ENCODE assay signal across 9 mouse cellular contexts in the genomic region with DNA sequence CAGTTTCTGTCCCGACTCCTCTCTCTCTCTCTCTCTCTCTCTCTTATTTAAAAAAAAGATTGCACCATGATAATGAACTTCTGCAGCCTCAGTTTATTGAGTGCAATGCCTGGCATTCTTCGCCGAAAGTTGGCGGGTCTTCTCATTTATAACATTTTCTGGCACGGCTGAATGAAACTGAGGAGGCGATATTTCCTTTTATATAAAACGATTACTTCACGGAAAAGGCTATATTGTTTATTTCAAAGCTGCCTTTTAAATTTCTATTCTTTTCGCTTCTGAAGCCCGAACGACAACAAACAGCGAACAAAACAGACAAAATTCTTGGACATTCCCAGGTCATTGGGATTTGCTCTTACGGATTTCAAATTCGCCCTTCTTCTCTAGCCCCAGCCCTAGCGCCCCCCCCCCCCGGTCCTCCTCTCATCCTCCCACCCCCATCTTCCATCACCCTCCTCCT. TPM values are rescaled to one million over a fixed set of nuclear protein-coding genes. Genes with fewer than 3 reads are reported as not detected.
DNase-seq lines count a peak whose midpoint lies in the region; ATAC-seq and TF ChIP-seq lines count a peak whose summit lies in the region.
"Had no signal": no experiment of that assay in that cellular context is flagged by ENCODE, and none has a peak within 500 bp of the region (broad histone marks: within the 10 kb centered on the region; RNA-seq: fewer than 3 reads in every experiment).

No protein-coding gene starts in this region.

- H3K27me3 ChIP-seq in forebrain, embryonic 10.5 days (ENCODE audit: poor library complexity, severe bottlenecking) = peaks cover 67% of the 10 kb centered on the region
- H3K27me3 ChIP-seq in intestine, postnatal 0 days (replicated peaks; ENCODE audit: control insufficient read depth, insufficient read depth, low read length) = peaks cover 41% of the 10 kb centered on the region
- H3K27me3 ChIP-seq in neural tube, embryonic 12.5 days (replicated peaks) = peaks cover 28% of the 10 kb centered on the region

- no peak for TF ChIP-seq POLR2A in lung, adult 2 months (IDR thresholded peaks at IDR 0.05; ENCODE audit: borderline replicate concordance, extremely low read depth, low read depth, low read length)

- 2% methylated on average over 16 of the region's 16 CpGs for WGBS in lung, adult 2 months
- under 1% methylated on average over 16 of the region's 16 CpGs for WGBS in forebrain, embryonic 10.5 days
- under 1% methylated on average over 15 of the region's 16 CpGs for WGBS in intestine, postnatal 0 days
- WGBS in neural tube, embryonic 12.5 days = under 1% methylated on average over 16 of the region's 16 CpGs

- no peak for DNase-seq in lung, adult 2 months
- no peak for DNase-seq in lung, postnatal 36 days
- no peak for DNase-seq in forebrain, embryonic 10.5 days (ENCODE audit: extremely low spot score, low spot score)
- no peak for DNase-seq in cerebellum, postnatal 36 days
- DNase-seq in kidney, postnatal 10 days = no peak
- DNase-seq: right cerebral cortex, adult 18-20 months had no signal

- peaks cover 4% of the 10 kb centered on the region for H3K4me1 ChIP-seq in lung, adult 2 months (ENCODE audit: control insufficient read depth, insufficient read depth, low read length)
- H3K4me1 ChIP-seq in forebrain, embryonic 10.5 days = peaks cover 48% of the 10 kb centered on the region
- H3K4me1 ChIP-seq in intestine, postnatal 0 days (replicated peaks; ENCODE audit: control insufficient read depth, insufficient read depth, low read length) = no peaks in the 10 kb centered on the region
- H3K4me1 ChIP-seq in neural tube, embryonic 12.5 days = peaks cover 35% of the 10 kb centered on the region

- no peak for ATAC-seq in intestine, postnatal 0 days
- no peak for ATAC-seq in neural tube, embryonic 12.5 days (ENCODE audit: low FRiP score, low read depth)
- no peak for ATAC-seq in monocyte, adult 5-6 weeks (replicated peaks; ENCODE audit: insufficient number of reproducible peaks, low FRiP score, low TSS enrichment, poor library complexity, severe bottlenecking)

- H3K9ac ChIP-seq in intestine, postnatal 0 days (ENCODE audit: low read depth, low read length) = no peak overlapping the region
- peak overlapping the region; percentile 62; the same call in 1 of the 2 replicates for H3K9ac ChIP-seq in neural tube, embryonic 12.5 days

- peak overlapping the region; percentile 9 for H3K4me3 ChIP-seq in lung, adult 2 months (replicated peaks; ENCODE audit: extremely low read depth, low read depth, low read length)
- peak overlapping the region; percentile 67 for H3K4me3 ChIP-seq in forebrain, embryonic 10.5 days
- peak overlapping the region; percentile 60 for H3K4me3 ChIP-seq in intestine, postnatal 0 days (ENCODE audit: low read depth, low read length)
- H3K4me3 ChIP-seq in neural tube, embryonic 12.5 days = peak overlapping the region; percentile 54

- peak overlapping the region; percentile 99 for H3K4me2 ChIP-seq in intestine, postnatal 0 days (replicated peaks; ENCODE audit: low read depth)
- H3K4me2 ChIP-seq in neural tube, embryonic 12.5 days (replicated peaks) = peak overlapping the region; percentile 91

- H3K9me3 ChIP-seq in forebrain, embryonic 10.5 days = no peaks in the 10 kb centered on the region
- no peaks in the 10 kb centered on the region for H3K9me3 ChIP-seq in intestine, postnatal 0 days (ENCODE audit: control insufficient read depth)
- no peaks in the 10 kb centered on the region for H3K9me3 ChIP-seq in neural tube, embryonic 12.5 days

- TF ChIP-seq CTCF in lung, adult 2 months (IDR thresholded peaks at IDR 0.05; ENCODE audit: insufficient read depth, low read length) = no peak
- TF ChIP-seq CTCF in intestine, postnatal 0 days (IDR thresholded peaks at IDR 0.05; ENCODE audit: low read depth) = no peak

- peak overlapping the region; percentile 89 for H3K27ac ChIP-seq in forebrain, embryonic 10.5 days
- H3K27ac ChIP-seq in intestine, postnatal 0 days (ENCODE audit: low read depth, low read length) = no peak overlapping the region
- H3K27ac ChIP-seq in neural tube, embryonic 12.5 days = no peak overlapping the region

- H3K36me3 ChIP-seq in forebrain, embryonic 10.5 days (replicated peaks) = no peaks in the 10 kb centered on the region
- H3K36me3 ChIP-seq in intestine, postnatal 0 days (ENCODE audit: control insufficient read depth, insufficient read depth) = no peaks in the 10 kb centered on the region
- no peaks in the 10 kb centered on the region for H3K36me3 ChIP-seq in neural tube, embryonic 12.5 days

RNA-seq across cellular contexts. Expression of a gene that starts 1.0 kb away (rescaled TPM):
- polyA plus RNA-seq in lung, adult 2 months (2012; rRNA removed) = 1.2 and 2.1 TPM in 2 replicates
- 11.4 and 13.9 TPM in 2 replicates for polyA plus RNA-seq in forebrain, embryonic 10.5 days (2016; fragmentation: Nextera tagmentation; extraction: Ambion mirVana)
- polyA plus RNA-seq in intestine, postnatal 0 days (2015; fragmentation: Nextera tagmentation; extraction: Ambion mirVana) = 12.8 and 14.3 TPM in 2 replicates
- polyA plus RNA-seq in neural tube, embryonic 12.5 days (2016; fragmentation: Nextera tagmentation; extraction: Ambion mirVana) = 15.5 and 21.9 TPM in 2 replicates
- total RNA-seq in monocyte, adult 5-6 weeks (2017) = 0.11 TPM in 1 of 3 replicates, not detected in the others

Comparison
In these comparisons a context has a peak if more than half of its experiments do, and no peak if none do; other contexts are left out.
1. H3K4me3 ChIP-seq: peak in every context shown above with its lines; median percentile 67 in forebrain, embryonic 10.5 days; 60 in intestine, postnatal 0 days; 54 in neural tube, embryonic 12.5 days; 9 in lung, adult 2 months.